Mouse (Mus musculus): ENCODE data around the gene Focad.

- TF ChIP-seq CTCF (IDR thresholded peaks at IDR 0.05; ENCODE audit: extremely low read depth, insufficient read depth, insufficient read length, insufficient replicate concordance) = no peak
- TF ChIP-seq POLR2A (IDR thresholded peaks at IDR 0.05; ENCODE audit: low read depth, low read length) = no peak
Measured at GRCm38 (mm10) chr4:88149462-88149861, 55.0 kb downstream of the Focad start.

All from spleen, adult 2 months (tissue).